Mouse (Mus musculus) liver, postnatal 0 days (tissue): ENCODE measurements around the gene Thumpd1. TPM values are rescaled to one million over a fixed set of nuclear protein-coding genes. Genes with fewer than 3 reads are reported as not detected.

Source experiments
- ATAC-seq: fragments of 200-750 bp; cut with Nextera tagmentation; 2 replicates; pipeline ENCODE4 v1.8.0; 2017; ENCODE audit warnings: mild to moderate bottlenecking, moderate library complexity
- DNase-seq: peaks from one replicate; pipeline ENCODE4 v3.0.0-alpha.2; 2016
- H3K27ac ChIP-seq: fragments of 300-500 bp; sonication (generic); 2 replicates; pipeline ENCODE4 v1.5.1; 2014; ENCODE audit warnings: antibody characterized with exemption, moderate library complexity, mild to moderate bottlenecking, low read depth
- H3K27me3 ChIP-seq: fragments of 300-500 bp; sonication (generic); 2 replicates; pipeline ENCODE4 v1.6.1; 2014; ENCODE audit warnings: low read length, control low read depth, mixed read lengths; ENCODE audit not compliant: insufficient read depth
- H3K36me3 ChIP-seq: fragments of 300-500 bp; sonication (generic); replicated peaks from 2 replicates; pipeline ENCODE4 v1.6.1; 2014; ENCODE audit warnings: mild to moderate bottlenecking, control low read depth, low read length, moderate library complexity, mixed read lengths; ENCODE audit not compliant: insufficient read depth
- H3K4me1 ChIP-seq: fragments of 300-500 bp; sonication (generic); 2 replicates; pipeline ENCODE4 v1.6.1; 2014; ENCODE audit warnings: antibody characterized with exemption, mild to moderate bottlenecking, control low read depth; ENCODE audit not compliant: insufficient read depth
- H3K4me2 ChIP-seq: fragments of 300-500 bp; sonication (generic); 2 replicates; pipeline ENCODE4 v1.6.1; 2014; ENCODE audit warnings: low read depth, mild to moderate bottlenecking, low read length, moderate library complexity, mixed read lengths
- H3K4me3 ChIP-seq: fragments of 300-500 bp; sonication (generic); 2 replicates; pipeline ENCODE4 v1.5.1; 2014; ENCODE audit warnings: low read depth, low read length
- H3K9ac ChIP-seq: fragments of 300-500 bp; sonication (generic); replicated peaks from 2 replicates; pipeline ENCODE4 v1.6.1; 2014; ENCODE audit warnings: mild to moderate bottlenecking, moderate library complexity
- H3K9me3 ChIP-seq: fragments of 300-500 bp; sonication (generic); 2 replicates; pipeline ENCODE4 v1.6.1; 2016; ENCODE audit warnings: mild to moderate bottlenecking, control low read depth, low read length, mixed read lengths
- CTCF ChIP-seq: sonication (generic); IDR thresholded peaks from 2 replicates; pipeline ENCODE4 v1.5.1; 2016; ENCODE audit warnings: antibody characterized with exemption, low read depth
- EP300 ChIP-seq: IDR thresholded peaks from 2 replicates; pipeline ENCODE4 v1.6.1; 2016; ENCODE audit warnings: antibody characterized with exemption, low read depth, mild to moderate bottlenecking
- WGBS: fragments of 180-500 bp; shearing (Covaris S2); extraction: QIAGEN DNeasy Blood & Tissue Kit; methylation state at CpG from one replicate; pipeline ENCODE4 v1.1.7; 2014; ENCODE audit not compliant: insufficient replicate concordance; 5-methylcytosine and 5-hydroxymethylcytosine counted together
- polyA plus RNA-seq: library from polyadenylated mRNA; unstranded; fragments of >200 nt; fragmentation: Nextera tagmentation; extraction: Ambion mirVana; gene quantifications from 2 replicates; pipeline ENCODE4 v1.2.1, GENCODE M21; 2015

The Thumpd1 gene
- polyA plus RNA-seq = 18.2 and 19.3 TPM in 2 replicates

- under 1% methylated on average over 60 of the region's 60 CpGs for WGBS
- no peaks in the 10 kb centered on the region for H3K27me3 ChIP-seq
- ATAC-seq (peak; percentile 96), DNase-seq (peak; percentile 93)
- H3K27ac ChIP-seq = peak within 1 kb of the TSS; percentile 69
- no peak; the same call in 1 of the 2 replicates for TF ChIP-seq EP300
- TF ChIP-seq CTCF = peak; percentile 83
- peak within 1 kb of the TSS; percentile 95 for H3K4me2 ChIP-seq
- peaks cover 26% of the 10 kb centered on the region for H3K36me3 ChIP-seq
- H3K9ac ChIP-seq = peak within 1 kb of the TSS; percentile 85
- peak within 1 kb of the TSS; percentile 94 for H3K4me3 ChIP-seq
- H3K4me1 ChIP-seq = peaks cover 6% of the 10 kb centered on the region
- H3K9me3 ChIP-seq = no peaks in the 10 kb centered on the region
Observed at GRCm38 (mm10) chr7:119720253-119720946, at the start of gene Thumpd1. TSS of gene Thumpd1 (minus strand) at chr7:119720798.

DNA sequence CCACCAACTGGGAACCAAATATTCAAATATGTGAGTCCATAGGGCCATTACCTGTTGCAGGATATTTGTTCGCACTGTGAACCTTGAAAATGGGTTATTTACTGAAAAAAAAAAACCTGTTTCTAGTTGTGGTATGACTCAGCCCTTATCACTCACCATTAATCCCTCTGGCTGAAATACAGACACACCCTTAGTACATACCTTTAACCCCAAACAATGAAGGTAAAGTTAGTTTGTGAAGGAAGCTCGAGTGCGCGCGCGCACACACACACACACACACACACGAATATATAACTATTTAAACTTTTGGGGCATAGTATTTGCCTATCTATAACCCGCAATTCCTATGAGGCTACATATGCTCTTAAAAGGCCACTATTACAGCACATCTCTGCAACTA lies 49.3 kb upstream of the Thumpd1 start:
- H3K27me3 ChIP-seq = no peaks in the 10 kb centered on the region
- H3K9me3 ChIP-seq = no peaks in the 10 kb centered on the region
- WGBS = 88% methylated on average over 8 of the region's 8 CpGs
- no peaks in the 10 kb centered on the region for H3K4me1 ChIP-seq
- 0 out of 2 replicates have a peak, but pooled peaks cover 5% of the 10 kb centered on the region for H3K36me3 ChIP-seq
- DNase-seq (no peak), ATAC-seq (no peak)
- no peak for TF ChIP-seq CTCF
- no peak for TF ChIP-seq EP300
- no peak overlapping the region for H3K9ac ChIP-seq
- no peak overlapping the region for H3K4me2 ChIP-seq
- no peak overlapping the region for H3K4me3 ChIP-seq
- H3K27ac ChIP-seq = no peak overlapping the region

DNA sequence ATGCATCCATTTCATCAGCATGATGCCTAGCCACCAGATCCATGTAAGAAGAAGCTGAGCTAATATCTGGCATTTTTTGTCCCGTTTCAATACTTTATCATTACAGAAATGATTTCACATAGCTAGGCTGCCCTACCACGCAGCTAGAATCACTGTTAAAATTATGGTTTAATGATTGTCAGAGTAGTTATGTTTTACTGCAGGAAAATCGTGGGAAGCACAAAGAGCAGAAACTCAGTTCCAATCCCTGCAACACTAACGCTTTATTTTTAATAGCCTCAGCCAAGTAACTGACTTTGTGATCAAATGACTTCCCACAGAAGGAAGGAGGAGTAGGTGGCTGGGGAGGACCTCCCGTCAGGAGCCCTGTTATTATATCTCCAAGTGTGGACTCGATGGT lies 46.4 kb upstream of the Thumpd1 start:
- no peak overlapping the region for H3K4me2 ChIP-seq
- WGBS = 64% methylated on average over 6 of the region's 6 CpGs
- H3K27ac ChIP-seq = no peak overlapping the region
- H3K9ac ChIP-seq = no peak overlapping the region
- H3K4me3 ChIP-seq = no peak overlapping the region
- H3K9me3 ChIP-seq = no peaks in the 10 kb centered on the region
- no peak for ATAC-seq
- no peak for DNase-seq
- no peaks in the 10 kb centered on the region for H3K27me3 ChIP-seq
- TF ChIP-seq EP300 (no peak), CTCF (no peak)
- H3K4me1 ChIP-seq = no peaks in the 10 kb centered on the region
- H3K36me3 ChIP-seq = no peaks in the 10 kb centered on the region

DNA sequence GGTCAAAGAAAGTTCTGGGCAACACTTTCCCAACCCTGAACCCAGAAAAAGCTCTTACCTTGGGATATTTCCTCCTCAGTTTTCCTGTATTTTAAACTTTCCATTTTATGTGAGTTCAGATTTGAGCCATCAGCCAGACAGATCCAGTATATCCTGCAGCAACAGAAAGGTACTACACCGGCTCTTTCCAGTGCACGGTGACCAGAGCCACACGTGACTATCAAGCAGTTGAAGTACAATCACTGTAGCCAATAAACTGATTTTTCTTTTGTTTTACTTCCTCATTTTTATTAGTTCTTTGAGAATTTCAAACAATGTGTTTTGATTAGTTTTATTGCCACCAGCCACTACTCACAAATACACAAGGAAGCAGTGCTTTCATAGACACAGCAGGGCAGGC lies 43.8 kb upstream of the Thumpd1 start:
- Histone ChIP-seq H3K4me2 (no peak overlapping the region), H3K27me3 (no peaks in the 10 kb centered on the region), H3K9ac (no peak overlapping the region), H3K36me3 (no peaks in the 10 kb centered on the region), H3K9me3 (no peaks in the 10 kb centered on the region), H3K27ac (no peak overlapping the region), H3K4me3 (no peak overlapping the region), H3K4me1 (no peaks in the 10 kb centered on the region)
- WGBS = 65% methylated on average over 3 of the region's 3 CpGs
- ATAC-seq = no peak
- no peak for DNase-seq
- TF ChIP-seq EP300 = no peak
- no peak for TF ChIP-seq CTCF

- Histone ChIP-seq H3K4me1 (no peaks in the 10 kb centered on the region), H3K36me3 (no peaks in the 10 kb centered on the region), H3K9ac (no peak overlapping the region), H3K4me3 (no peak overlapping the region), H3K27ac (no peak overlapping the region), H3K27me3 (no peaks in the 10 kb centered on the region), H3K9me3 (no peaks in the 10 kb centered on the region), H3K4me2 (peak overlapping the region; percentile 34)
- TF ChIP-seq EP300 (no peak), CTCF (no peak)
- DNase-seq (no peak), ATAC-seq (no peak)
- WGBS = 44% methylated on average over 4 of the region's 4 CpGs
Observed at GRCm38 (mm10) chr7:119762166-119762697, 41.6 kb upstream of the Thumpd1 start.

- TF ChIP-seq EP300 (peak; percentile 35; the same call in 1 of the 2 replicates), CTCF (no peak)
- H3K27ac ChIP-seq = peak within 1 kb of the TSS; percentile 91
- H3K4me1 ChIP-seq = no peaks in the 10 kb centered on the region
- no peaks in the 10 kb centered on the region for H3K27me3 ChIP-seq
- DNase-seq = peak; percentile 34
- no peaks in the 10 kb centered on the region for H3K9me3 ChIP-seq
- 49% methylated on average over 11 of the region's 11 CpGs for WGBS
- peak within 1 kb of the TSS; percentile 50 for H3K9ac ChIP-seq
- ATAC-seq = peak; percentile 98
- peak within 1 kb of the TSS; percentile 26 for H3K4me3 ChIP-seq
- peak within 1 kb of the TSS; percentile 62 for H3K4me2 ChIP-seq
- no peaks in the 10 kb centered on the region for H3K36me3 ChIP-seq
Observed at GRCm38 (mm10) chr7:119760527-119760951, 39.9 kb upstream of the Thumpd1 start, which contains the start of gene Acsm3. TSS of gene Acsm3 (plus strand) at chr7:119760923.
